Mouse (Mus musculus) olfactory bulb, adult 2 months (tissue): ENCODE measurements around the gene Ppib. TPM values are rescaled to one million over a fixed set of nuclear protein-coding genes. Genes with fewer than 3 reads are reported as not detected.

Experiments used
- H3K27ac ChIP-seq: fragments of 200-500 bp; 2 replicates; pipeline ENCODE4 v1.5.1; 2012; ENCODE audit warnings: low read depth, low read length; ENCODE audit not compliant: insufficient read depth
- H3K4me1 ChIP-seq: fragments of 200-500 bp; 2 replicates; pipeline ENCODE4 v1.6.1; 2012; ENCODE audit warnings: low read length; ENCODE audit not compliant: control insufficient read depth, insufficient read depth
- H3K4me3 ChIP-seq: fragments of 200-500 bp; 2 replicates; pipeline ENCODE4 v1.5.1; 2012; ENCODE audit warnings: mild to moderate bottlenecking, low read depth, low read length, moderate library complexity; ENCODE audit not compliant: insufficient read depth
- CTCF ChIP-seq: fragments of 200-500 bp; IDR thresholded peaks from 2 replicates; pipeline ENCODE4 v1.5.1; 2012; ENCODE audit warnings: low read depth, mild to moderate bottlenecking, low read length, moderate library complexity; ENCODE audit not compliant: insufficient read depth
- POLR2A ChIP-seq: fragments of 200-500 bp; IDR thresholded peaks from 2 replicates; pipeline ENCODE4 v1.6.1; 2012; ENCODE audit warnings: mild to moderate bottlenecking, low read depth, low read length, moderate library complexity; ENCODE audit not compliant: insufficient read depth
- WGBS: fragments of 180-500 bp; shearing (Covaris S2); methylation state at CpG from one replicate; pipeline ENCODE4 v1.1.7; 2018; 5-methylcytosine and 5-hydroxymethylcytosine counted together
- polyA plus RNA-seq: library from polyadenylated mRNA; stranded (reverse); fragments of >200 nt; gene quantifications from 2 replicates; pipeline ENCODE4 v1.2.4, GENCODE M21; 2012; ENCODE audit warnings: low replicate concordance; ENCODE audit not compliant: missing spikeins, insufficient read depth, insufficient read length

The Ppib gene
- polyA plus RNA-seq, 1 experiment: not detected

DNA sequence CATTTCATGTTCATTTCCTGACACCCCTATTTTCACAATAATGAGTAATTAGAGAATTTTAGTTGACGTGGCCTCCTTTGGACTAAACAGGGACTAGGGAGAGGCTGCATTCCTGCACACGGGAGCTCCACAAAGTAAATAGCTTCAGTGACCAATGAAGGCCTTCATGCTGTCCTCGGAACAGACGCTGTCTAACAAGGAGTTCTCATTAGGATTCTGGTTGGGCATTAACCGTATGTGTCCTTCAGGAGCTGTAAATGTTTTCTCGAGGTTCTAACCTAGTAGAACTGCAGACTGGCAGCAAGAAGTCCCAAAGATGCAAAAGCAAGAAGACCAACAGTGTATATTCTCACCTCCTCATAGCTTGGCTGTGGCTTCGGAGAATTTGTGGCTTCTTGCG is 45.1 kb downstream of the Ppib start:
- Histone ChIP-seq H3K4me1 (peaks cover 9% of the 10 kb centered on the region; the same call in 1 of the 2 replicates), H3K4me3 (no peak overlapping the region), H3K27ac (no peak overlapping the region)
- TF ChIP-seq POLR2A (no peak), CTCF (no peak)
- 84% methylated on average over 8 of the region's 8 CpGs for WGBS

- 100% methylated on average over 1 of the region's 1 CpGs for WGBS
- H3K4me3 ChIP-seq: no peak overlapping the region
- no peaks in the 10 kb centered on the region for H3K4me1 ChIP-seq
- H3K27ac ChIP-seq: no peak overlapping the region
- TF ChIP-seq POLR2A: no peak
- no peak for TF ChIP-seq CTCF
Measured at GRCm38 (mm10) chr9:66109574-66109973, 49.6 kb downstream of the Ppib start.

DNA sequence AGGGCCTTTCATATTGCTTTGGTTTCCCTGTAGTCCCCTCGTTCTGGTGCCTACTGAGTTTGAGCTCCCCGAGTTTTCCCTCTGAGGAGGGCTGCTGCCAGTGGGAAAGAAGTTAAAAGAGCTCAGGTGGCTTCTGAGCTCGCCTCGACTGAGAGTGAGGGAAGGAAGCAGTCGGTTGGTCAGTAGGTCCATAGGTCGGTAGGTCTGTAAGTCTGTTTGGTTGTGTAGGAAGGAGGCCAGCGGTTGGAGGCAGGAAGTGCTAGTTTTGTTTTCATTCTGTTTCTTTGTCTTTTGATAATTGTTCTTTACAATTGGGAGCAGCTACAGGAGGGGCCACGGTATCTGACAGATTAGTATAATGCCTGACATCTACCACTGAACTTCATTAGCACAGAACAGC is 50.1 kb downstream of the Ppib start:
- WGBS: 46% methylated on average over 8 of the region's 8 CpGs
- TF ChIP-seq POLR2A: no peak
- no peak for TF ChIP-seq CTCF
- no peaks in the 10 kb centered on the region for H3K4me1 ChIP-seq
- H3K27ac ChIP-seq: no peak overlapping the region
- H3K4me3 ChIP-seq: no peak overlapping the region

GRCm38 (mm10) chr9:66110611-66111379 is 50.8 kb downstream of the Ppib start:
- WGBS: 41% methylated on average over 8 of the region's 8 CpGs

DNA sequence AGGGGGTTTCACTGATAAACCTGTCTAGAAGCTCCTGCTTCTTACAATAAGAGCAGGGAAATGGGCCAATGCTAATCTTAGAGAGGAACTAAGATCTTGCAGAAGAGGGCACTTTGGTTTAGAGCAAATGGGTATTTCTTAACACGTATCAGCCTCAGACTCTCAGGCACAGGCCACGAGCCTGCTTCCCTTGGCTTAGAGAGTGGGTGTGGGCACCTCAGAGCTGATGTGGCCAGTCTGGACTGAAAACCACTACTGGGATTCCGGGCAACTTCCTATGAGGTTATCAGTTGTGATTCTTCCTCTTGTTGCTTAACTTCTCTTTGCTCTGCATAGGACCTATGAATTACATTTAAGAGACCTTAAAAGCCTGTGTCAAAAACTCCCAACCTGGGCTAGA is 54.3 kb downstream of the Ppib start:
- Histone ChIP-seq H3K4me1 (peaks cover 5% of the 10 kb centered on the region; the same call in 1 of the 2 replicates), H3K27ac (no peak overlapping the region), H3K4me3 (no peak overlapping the region)
- WGBS: 95% methylated on average over 3 of the region's 3 CpGs
- no peak for TF ChIP-seq CTCF
- TF ChIP-seq POLR2A: no peak

More at GRCm38 (mm10) chr9:66110611-66111379, 50.8 kb downstream of the Ppib start:
- Histone ChIP-seq H3K27ac (no peak overlapping the region), H3K4me1 (no peaks in the 10 kb centered on the region), H3K4me3 (no peak overlapping the region)
- TF ChIP-seq POLR2A (no peak), CTCF (no peak)

Other genes with a start within 250 kb of the Ppib start
- not detected in 2 replicates for gene Zfp609, start 232.7 kb upstream of the Ppib start, polyA plus RNA-seq
- gene Pclaf, start 170.0 kb upstream of the Ppib start, polyA plus RNA-seq: not detected in 2 replicates
- gene Trip4, start 151.4 kb upstream of the Ppib start, polyA plus RNA-seq: 109 TPM in 1 of 2 replicates, not detected in the other
- 103 TPM in 1 of 2 replicates, not detected in the other for gene Csnk1g1, start 151.3 kb upstream of the Ppib start, polyA plus RNA-seq
- not detected in 2 replicates for gene Snx22, start 9.5 kb downstream of the Ppib start, polyA plus RNA-seq
- gene Snx1, start 66.4 kb downstream of the Ppib start, polyA plus RNA-seq: not detected in 2 replicates
- not detected in 2 replicates for gene Ciao2a, start 66.4 kb downstream of the Ppib start, polyA plus RNA-seq
- not detected in 2 replicates for gene Dapk2, start 98.0 kb downstream of the Ppib start, polyA plus RNA-seq